Mouse (Mus musculus) embryonic fibroblast, embryonic 13.5 days (primary cell): ENCODE results near the gene Hdac7.

Experiments
- CTCF ChIP-seq: IDR thresholded peaks from 2 replicates; pipeline ENCODE4 v1.5.1; 2011; ENCODE audit warnings: mild to moderate bottlenecking, control low read depth, low read length, moderate library complexity, borderline replicate concordance; ENCODE audit not compliant: insufficient read depth
- POLR2A ChIP-seq: IDR thresholded peaks from 2 replicates; pipeline ENCODE4 v1.6.1; 2011; ENCODE audit warnings: low read depth, mild to moderate bottlenecking, control low read depth, low read length, moderate library complexity

DNA sequence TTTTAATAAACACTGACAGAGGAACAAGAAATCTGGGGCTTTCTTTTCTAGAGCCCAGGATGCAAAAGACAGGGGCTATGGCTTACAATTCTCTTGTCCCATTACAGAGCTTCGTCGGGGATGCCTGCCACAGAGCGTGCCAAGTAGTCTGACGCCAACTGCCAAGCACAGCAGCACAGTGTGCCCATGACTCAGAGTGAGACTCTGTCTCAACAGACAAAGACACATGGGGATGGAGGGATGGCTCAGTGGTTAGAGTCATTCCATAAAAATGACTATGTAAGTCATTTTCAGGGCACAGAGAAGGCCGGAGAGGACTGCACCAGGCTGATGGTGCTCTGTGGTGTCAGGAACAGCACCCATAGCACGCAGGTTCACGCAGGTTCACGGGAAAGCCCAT is 27.9 kb upstream of the Hdac7 start:
- no peak for TF ChIP-seq POLR2A
- no peak for TF ChIP-seq CTCF
